Mouse (Mus musculus): ENCODE results near the gene Greb1. TPM values are rescaled to one million over a fixed set of nuclear protein-coding genes. Genes with fewer than 3 reads are reported as not detected.

Greb1 gene
- polyA plus RNA-seq, 1 experiment = 3.1 TPM

GRCm38 (mm10) chr12:16763649-16764422, 36.9 kb downstream of the Greb1 start:
- no peaks in the 10 kb centered on the region for H3K36me3 ChIP-seq (ENCODE audit: control insufficient read depth, insufficient read depth, low read length)

GRCm38 (mm10) chr12:16761461-16761860, 39.2 kb downstream of the Greb1 start:
- no peaks in the 10 kb centered on the region for H3K27me3 ChIP-seq (ENCODE audit: control insufficient read depth, insufficient read depth, low read length)
- TF ChIP-seq POLR2A (IDR thresholded peaks at IDR 0.05; ENCODE audit: control insufficient read depth, low read depth, low read length) (no peak), CTCF (IDR thresholded peaks at IDR 0.05; ENCODE audit: control insufficient read depth, insufficient read depth, insufficient replicate concordance, low read depth, low read length) (no peak)

More at GRCm38 (mm10) chr12:16763649-16764422, 36.9 kb downstream of the Greb1 start:
- Histone ChIP-seq H3K4me1 (ENCODE audit: control insufficient read depth, insufficient read depth, low read length) (peaks cover 4% of the 10 kb centered on the region; the same call in 1 of the 2 replicates), H3K27me3 (ENCODE audit: control insufficient read depth, insufficient read depth, low read length) (no peaks in the 10 kb centered on the region), H3K27ac (ENCODE audit: control insufficient read depth, insufficient read depth, low read depth, low read length) (no peak overlapping the region), H3K4me3 (ENCODE audit: control insufficient read depth, low read depth, low read length) (no peak overlapping the region)
- TF ChIP-seq CTCF (IDR thresholded peaks at IDR 0.05; ENCODE audit: control insufficient read depth, insufficient read depth, insufficient replicate concordance, low read depth, low read length) = no peak
- no peak for TF ChIP-seq POLR2A (IDR thresholded peaks at IDR 0.05; ENCODE audit: control insufficient read depth, low read depth, low read length)

GRCm38 (mm10) chr12:16760246-16760645, 40.4 kb downstream of the Greb1 start:
- Histone ChIP-seq H3K27ac (ENCODE audit: control insufficient read depth, insufficient read depth, low read depth, low read length) (peak overlapping the region; percentile 54), H3K27me3 (ENCODE audit: control insufficient read depth, insufficient read depth, low read length) (no peaks in the 10 kb centered on the region), H3K4me1 (ENCODE audit: control insufficient read depth, insufficient read depth, low read length) (peaks cover 4% of the 10 kb centered on the region; the same call in 1 of the 2 replicates), H3K4me3 (ENCODE audit: control insufficient read depth, low read depth, low read length) (no peak overlapping the region), H3K36me3 (ENCODE audit: control insufficient read depth, insufficient read depth, low read length) (no peaks in the 10 kb centered on the region)
- TF ChIP-seq POLR2A (IDR thresholded peaks at IDR 0.05; ENCODE audit: control insufficient read depth, low read depth, low read length) (no peak), CTCF (IDR thresholded peaks at IDR 0.05; ENCODE audit: control insufficient read depth, insufficient read depth, insufficient replicate concordance, low read depth, low read length) (no peak)

More at GRCm38 (mm10) chr12:16761461-16761860, 39.2 kb downstream of the Greb1 start:
- H3K4me1 ChIP-seq (ENCODE audit: control insufficient read depth, insufficient read depth, low read length) = peaks cover 4% of the 10 kb centered on the region; the same call in 1 of the 2 replicates
- no peaks in the 10 kb centered on the region for H3K36me3 ChIP-seq (ENCODE audit: control insufficient read depth, insufficient read depth, low read length)
- H3K27ac ChIP-seq (ENCODE audit: control insufficient read depth, insufficient read depth, low read depth, low read length) = no peak overlapping the region
- no peak overlapping the region for H3K4me3 ChIP-seq (ENCODE audit: control insufficient read depth, low read depth, low read length)

- no peak for TF ChIP-seq POLR2A (IDR thresholded peaks at IDR 0.05; ENCODE audit: control insufficient read depth, low read depth, low read length)
- TF ChIP-seq CTCF (IDR thresholded peaks at IDR 0.05; ENCODE audit: control insufficient read depth, insufficient read depth, insufficient replicate concordance, low read depth, low read length) = peak; percentile 81
- Histone ChIP-seq H3K4me3 (ENCODE audit: control insufficient read depth, low read depth, low read length) (no peak overlapping the region), H3K27me3 (ENCODE audit: control insufficient read depth, insufficient read depth, low read length) (no peaks in the 10 kb centered on the region), H3K36me3 (ENCODE audit: control insufficient read depth, insufficient read depth, low read length) (no peaks in the 10 kb centered on the region), H3K27ac (ENCODE audit: control insufficient read depth, insufficient read depth, low read depth, low read length) (no peak overlapping the region), H3K4me1 (ENCODE audit: control insufficient read depth, insufficient read depth, low read length) (peaks cover 1% of the 10 kb centered on the region; the same call in 1 of the 2 replicates)
These were observed 46.4 kb downstream of the Greb1 start for GRCm38 (mm10) chr12:16754311-16754710.

- H3K4me1 ChIP-seq (ENCODE audit: control insufficient read depth, insufficient read depth, low read length) = no peaks in the 10 kb centered on the region
- TF ChIP-seq POLR2A (IDR thresholded peaks at IDR 0.05; ENCODE audit: control insufficient read depth, low read depth, low read length) (no peak), CTCF (IDR thresholded peaks at IDR 0.05; ENCODE audit: control insufficient read depth, insufficient read depth, insufficient replicate concordance, low read depth, low read length) (no peak)
- H3K27me3 ChIP-seq (ENCODE audit: control insufficient read depth, insufficient read depth, low read length) = no peaks in the 10 kb centered on the region
- no peak overlapping the region for H3K27ac ChIP-seq (ENCODE audit: control insufficient read depth, insufficient read depth, low read depth, low read length)
- no peak overlapping the region for H3K4me3 ChIP-seq (ENCODE audit: control insufficient read depth, low read depth, low read length)
- H3K36me3 ChIP-seq (ENCODE audit: control insufficient read depth, insufficient read depth, low read length) = no peaks in the 10 kb centered on the region
These were observed 47.1 kb downstream of the Greb1 start for GRCm38 (mm10) chr12:16753555-16753954.

- H3K4me1 ChIP-seq (ENCODE audit: control insufficient read depth, insufficient read depth, low read length) = no peaks in the 10 kb centered on the region
- H3K36me3 ChIP-seq (ENCODE audit: control insufficient read depth, insufficient read depth, low read length) = no peaks in the 10 kb centered on the region
- no peak for TF ChIP-seq POLR2A (IDR thresholded peaks at IDR 0.05; ENCODE audit: control insufficient read depth, low read depth, low read length)
- TF ChIP-seq CTCF (IDR thresholded peaks at IDR 0.05; ENCODE audit: control insufficient read depth, insufficient read depth, insufficient replicate concordance, low read depth, low read length) = no peak
- H3K27ac ChIP-seq (ENCODE audit: control insufficient read depth, insufficient read depth, low read depth, low read length) = no peak overlapping the region
- H3K27me3 ChIP-seq (ENCODE audit: control insufficient read depth, insufficient read depth, low read length) = no peaks in the 10 kb centered on the region
- no peak overlapping the region for H3K4me3 ChIP-seq (ENCODE audit: control insufficient read depth, low read depth, low read length)
These were observed 47.6 kb downstream of the Greb1 start for GRCm38 (mm10) chr12:16753110-16753509.

GRCm38 (mm10) chr12:16752236-16752840, 48.3 kb downstream of the Greb1 start:
- no peak overlapping the region for H3K4me3 ChIP-seq (ENCODE audit: control insufficient read depth, low read depth, low read length)
- H3K27me3 ChIP-seq (ENCODE audit: control insufficient read depth, insufficient read depth, low read length) = no peaks in the 10 kb centered on the region
- H3K4me1 ChIP-seq (ENCODE audit: control insufficient read depth, insufficient read depth, low read length) = no peaks in the 10 kb centered on the region
- no peaks in the 10 kb centered on the region for H3K36me3 ChIP-seq (ENCODE audit: control insufficient read depth, insufficient read depth, low read length)
- TF ChIP-seq POLR2A (IDR thresholded peaks at IDR 0.05; ENCODE audit: control insufficient read depth, low read depth, low read length) = no peak
- no peak for TF ChIP-seq CTCF (IDR thresholded peaks at IDR 0.05; ENCODE audit: control insufficient read depth, insufficient read depth, insufficient replicate concordance, low read depth, low read length)
- no peak overlapping the region for H3K27ac ChIP-seq (ENCODE audit: control insufficient read depth, insufficient read depth, low read depth, low read length)

Measured in testis, adult 2 months (tissue).